Mouse (Mus musculus): ENCODE measurements around the gene Slc11a1. TPM values are rescaled to one million over a fixed set of nuclear protein-coding genes. Genes with fewer than 3 reads are reported as not detected.

Slc11a1 gene
- polyA plus RNA-seq, 2 experiments = 8.7 to 9.2 TPM

DNA sequence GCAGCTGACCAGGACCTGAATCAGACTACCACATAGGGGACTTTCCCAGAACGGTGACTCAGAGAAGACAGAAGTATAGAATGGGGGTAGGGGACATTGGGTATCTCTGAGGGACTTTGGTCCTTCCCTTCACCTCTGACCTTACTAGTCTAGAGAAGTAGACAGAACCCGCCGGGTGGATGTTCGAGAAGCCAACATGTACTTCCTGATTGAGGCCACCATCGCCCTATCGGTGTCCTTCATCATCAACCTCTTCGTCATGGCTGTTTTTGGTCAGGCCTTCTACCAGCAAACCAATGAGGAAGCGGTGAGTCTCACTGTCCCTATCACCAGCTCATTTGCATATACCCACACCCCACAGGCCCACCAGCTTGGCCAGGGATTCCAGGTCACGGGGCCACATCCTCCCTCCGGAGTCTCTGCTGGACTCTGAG, 6.6 kb downstream of the Slc11a1 start:
- H3K9me3 ChIP-seq (ENCODE audit: control insufficient read depth, low read length) = no peaks in the 10 kb centered on the region
- H3K36me3 ChIP-seq (replicated peaks; ENCODE audit: control insufficient read depth, insufficient read depth, low read depth) = no peaks in the 10 kb centered on the region
- no peak overlapping the region for H3K27ac ChIP-seq
- no peak overlapping the region for H3K4me2 ChIP-seq (ENCODE audit: low read depth)
- no peaks in the 10 kb centered on the region for H3K27me3 ChIP-seq (ENCODE audit: control insufficient read depth, insufficient read depth, low read length)
- WGBS (ENCODE audit: insufficient replicate concordance) = 40% methylated on average over 10 of the region's 10 CpGs
- ATAC-seq (ENCODE audit: insufficient read depth) = no peak
- H3K4me1 ChIP-seq (replicated peaks; ENCODE audit: control insufficient read depth in 2 of 2, insufficient read depth in 2 of 2, low read length in 1 of 2) = peaks cover 2 to 15% of the 10 kb centered on the region in 2 experiments; a peak in 3 of 4 replicates
- no peak for DNase-seq (ENCODE audit: low read depth in 3 of 3, low spot score in 3 of 3)
- no peak overlapping the region for H3K9ac ChIP-seq (replicated peaks)
- no peak for TF ChIP-seq CTCF (IDR thresholded peaks at IDR 0.05; ENCODE audit: low read depth)
- no peak for TF ChIP-seq EP300 (IDR thresholded peaks at IDR 0.05; ENCODE audit: low read depth)
- H3K4me3 ChIP-seq (ENCODE audit: insufficient read depth in 1 of 2, low read depth in 2 of 2, low read length in 2 of 2) = no peak overlapping the region

DNA sequence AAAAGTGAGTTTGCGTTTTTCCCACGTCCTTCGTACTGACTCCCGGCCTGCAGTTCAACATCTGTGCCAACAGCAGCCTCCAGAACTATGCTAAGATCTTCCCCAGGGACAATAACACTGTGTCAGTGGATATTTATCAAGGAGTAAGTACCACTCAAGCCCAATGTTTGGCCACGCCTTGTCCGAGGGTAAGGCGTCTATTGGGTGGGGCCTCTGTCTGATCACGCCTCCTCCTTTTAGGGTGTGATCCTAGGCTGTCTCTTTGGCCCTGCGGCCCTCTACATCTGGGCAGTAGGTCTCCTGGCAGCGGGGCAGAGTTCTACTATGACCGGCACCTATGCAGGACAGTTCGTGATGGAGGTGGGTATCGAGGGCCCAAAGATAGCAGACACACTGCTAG, 8.4 kb downstream of the Slc11a1 start:
- Histone ChIP-seq H3K36me3 (replicated peaks; ENCODE audit: control insufficient read depth, insufficient read depth, low read depth) (no peaks in the 10 kb centered on the region), H3K27me3 (ENCODE audit: control insufficient read depth, insufficient read depth, low read length) (no peaks in the 10 kb centered on the region), H3K4me1 (replicated peaks; ENCODE audit: control insufficient read depth in 2 of 2, insufficient read depth in 2 of 2, low read length in 1 of 2) (peaks cover 5 to 25% of the 10 kb centered on the region in 2 experiments; a peak in 3 of 4 replicates), H3K4me3 (ENCODE audit: insufficient read depth in 1 of 2, low read depth in 2 of 2, low read length in 2 of 2) (no peak overlapping the region), H3K9me3 (ENCODE audit: control insufficient read depth, low read length) (no peaks in the 10 kb centered on the region), H3K4me2 (ENCODE audit: low read depth) (no peak overlapping the region), H3K27ac (no peak overlapping the region), H3K9ac (replicated peaks) (no peak overlapping the region)
- WGBS (ENCODE audit: insufficient replicate concordance) = 59% methylated on average over 13 of the region's 13 CpGs
- TF ChIP-seq EP300 (IDR thresholded peaks at IDR 0.05; ENCODE audit: low read depth) = no peak
- no peak for TF ChIP-seq CTCF (IDR thresholded peaks at IDR 0.05; ENCODE audit: low read depth)
- ATAC-seq (ENCODE audit: insufficient read depth) = no peak
- no peak for DNase-seq (ENCODE audit: low read depth in 3 of 3, low spot score in 3 of 3)

DNA sequence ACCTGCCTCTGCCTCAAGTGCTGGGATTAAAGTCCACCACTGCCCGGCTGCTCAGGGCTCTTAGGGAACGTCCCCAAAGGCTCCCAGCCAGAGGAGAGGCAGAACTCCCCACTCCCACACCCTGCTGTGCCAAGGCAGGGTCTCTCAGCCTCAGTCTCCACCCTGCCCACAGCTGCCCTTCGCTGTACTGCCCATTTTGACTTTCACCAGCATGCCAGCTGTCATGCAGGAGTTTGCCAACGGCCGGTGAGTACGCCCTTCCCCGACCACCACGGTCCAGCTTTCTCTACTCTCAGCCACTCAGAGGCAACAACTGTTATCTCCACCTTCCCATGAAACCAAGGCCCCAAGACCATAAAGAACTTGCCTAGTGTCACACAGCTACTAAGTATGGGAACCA, 9.5 kb downstream of the Slc11a1 start:
- Histone ChIP-seq H3K27me3 (ENCODE audit: control insufficient read depth, insufficient read depth, low read length) (no peaks in the 10 kb centered on the region), H3K4me2 (ENCODE audit: low read depth) (no peak overlapping the region), H3K36me3 (replicated peaks; ENCODE audit: control insufficient read depth, insufficient read depth, low read depth) (no peaks in the 10 kb centered on the region), H3K9ac (replicated peaks) (no peak overlapping the region), H3K4me1 (replicated peaks; ENCODE audit: control insufficient read depth in 2 of 2, insufficient read depth in 2 of 2, low read length in 1 of 2) (peaks cover 5 to 26% of the 10 kb centered on the region in 2 experiments; a peak in 3 of 4 replicates), H3K27ac (no peak overlapping the region), H3K9me3 (ENCODE audit: control insufficient read depth, low read length) (no peaks in the 10 kb centered on the region), H3K4me3 (ENCODE audit: insufficient read depth in 1 of 2, low read depth in 2 of 2, low read length in 2 of 2) (no peak overlapping the region)
- DNase-seq (ENCODE audit: low read depth in 3 of 3, low spot score in 3 of 3) (no peak), ATAC-seq (ENCODE audit: insufficient read depth) (no peak)
- 67% methylated on average over 8 of the region's 8 CpGs for WGBS (ENCODE audit: insufficient replicate concordance)
- TF ChIP-seq EP300 (IDR thresholded peaks at IDR 0.05; ENCODE audit: low read depth) (no peak), CTCF (IDR thresholded peaks at IDR 0.05; ENCODE audit: low read depth) (no peak)

DNA sequence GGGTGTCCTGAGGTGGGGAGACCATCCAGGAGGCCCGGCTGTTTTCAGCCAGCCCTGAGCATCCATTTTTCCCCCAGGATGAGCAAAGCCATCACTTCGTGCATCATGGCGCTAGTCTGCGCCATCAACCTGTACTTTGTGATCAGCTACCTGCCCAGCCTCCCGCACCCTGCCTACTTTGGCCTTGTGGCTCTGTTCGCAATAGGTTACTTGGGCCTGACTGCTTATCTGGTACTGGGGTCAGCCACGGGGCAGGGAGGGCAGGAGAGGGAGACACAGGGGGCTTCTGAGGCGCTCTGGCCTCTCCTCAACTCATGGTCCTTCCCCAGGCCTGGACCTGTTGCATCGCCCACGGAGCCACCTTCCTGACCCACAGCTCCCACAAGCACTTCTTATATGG, 10.1 kb downstream of the Slc11a1 start:
- DNase-seq (ENCODE audit: low read depth in 3 of 3, low spot score in 3 of 3) = no peak
- H3K27ac ChIP-seq = no peak overlapping the region
- no peaks in the 10 kb centered on the region for H3K9me3 ChIP-seq (ENCODE audit: control insufficient read depth, low read length)
- TF ChIP-seq CTCF (IDR thresholded peaks at IDR 0.05; ENCODE audit: low read depth) (no peak), EP300 (IDR thresholded peaks at IDR 0.05; ENCODE audit: low read depth) (no peak)
- H3K36me3 ChIP-seq (replicated peaks; ENCODE audit: control insufficient read depth, insufficient read depth, low read depth) = no peaks in the 10 kb centered on the region
- H3K4me1 ChIP-seq (replicated peaks; ENCODE audit: control insufficient read depth in 2 of 2, insufficient read depth in 2 of 2, low read length in 1 of 2) = peaks cover 9 to 28% of the 10 kb centered on the region in 2 experiments
- no peak overlapping the region for H3K4me2 ChIP-seq (ENCODE audit: low read depth)
- H3K27me3 ChIP-seq (ENCODE audit: control insufficient read depth, insufficient read depth, low read length) = no peaks in the 10 kb centered on the region
- no peak overlapping the region for H3K9ac ChIP-seq (replicated peaks)
- ATAC-seq (ENCODE audit: insufficient read depth) = no peak
- H3K4me3 ChIP-seq (ENCODE audit: insufficient read depth in 1 of 2, low read depth in 2 of 2, low read length in 2 of 2) = no peak overlapping the region
- WGBS (ENCODE audit: insufficient replicate concordance) = 81% methylated on average over 10 of the region's 10 CpGs

GRCm38 (mm10) chr1:74385531-74385930, 10.5 kb downstream of the Slc11a1 start:
- no peak overlapping the region for H3K4me2 ChIP-seq (ENCODE audit: low read depth)
- H3K27me3 ChIP-seq (ENCODE audit: control insufficient read depth, insufficient read depth, low read length) = no peaks in the 10 kb centered on the region
- ATAC-seq (ENCODE audit: insufficient read depth) = no peak
- no peaks in the 10 kb centered on the region for H3K36me3 ChIP-seq (replicated peaks; ENCODE audit: control insufficient read depth, insufficient read depth, low read depth)
- no peak overlapping the region for H3K9ac ChIP-seq (replicated peaks)
- H3K4me1 ChIP-seq (replicated peaks; ENCODE audit: control insufficient read depth in 2 of 2, insufficient read depth in 2 of 2, low read length in 1 of 2) = peaks cover 14 to 31% of the 10 kb centered on the region in 2 experiments
- no peaks in the 10 kb centered on the region for H3K9me3 ChIP-seq (ENCODE audit: control insufficient read depth, low read length)
- no peak for DNase-seq (ENCODE audit: low read depth in 3 of 3, low spot score in 3 of 3)
- H3K27ac ChIP-seq = no peak overlapping the region
- WGBS (ENCODE audit: insufficient replicate concordance) = 67% methylated on average over 8 of the region's 8 CpGs
- TF ChIP-seq CTCF (IDR thresholded peaks at IDR 0.05; ENCODE audit: low read depth) = no peak
- no peak for TF ChIP-seq EP300 (IDR thresholded peaks at IDR 0.05; ENCODE audit: low read depth)
- H3K4me3 ChIP-seq (ENCODE audit: insufficient read depth in 1 of 2, low read depth in 2 of 2, low read length in 2 of 2) = no peak overlapping the region
